Mouse (Mus musculus) CH12.LX (cell line): ENCODE data around the gene Chordc1. TPM values are rescaled to one million over a fixed set of nuclear protein-coding genes. Genes with fewer than 3 reads are reported as not detected.

Experiments
- DNase-seq: peaks from one replicate; pipeline ENCODE4 v3.0.0-alpha.2; 2013; ENCODE audit errors: extremely low read depth
- H3K27ac ChIP-seq: 2 replicates; pipeline ENCODE4 v1.5.1; 2012; ENCODE audit warnings: low read depth, mild to moderate bottlenecking, control low read depth, moderate library complexity; ENCODE audit not compliant: insufficient read depth
- H3K27me3 ChIP-seq: replicated peaks from 2 replicates; pipeline ENCODE3; 2012; ENCODE audit warnings: inconsistent platforms
- H3K36me3 ChIP-seq, 2 experiments: replicated peaks in 1 of 2; 2 replicates each; pipeline versions ENCODE3 to v1.6.1; 2012; ENCODE audit warnings: inconsistent platforms in 1 of 2, low read length in 1 of 2, mild to moderate bottlenecking in 1 of 2, mixed read lengths in 1 of 2, moderate library complexity in 1 of 2; ENCODE audit not compliant: control insufficient read depth in 1 of 2, insufficient read depth in 1 of 2
- H3K4me1 ChIP-seq, 2 experiments: 2 replicates each; pipeline ENCODE4 v1.6.1; 2012; ENCODE audit warnings: inconsistent platforms in 1 of 2, moderate library complexity in 1 of 2; ENCODE audit not compliant: insufficient read depth in 2 of 2, control insufficient read depth in 1 of 2
- H3K4me2 ChIP-seq: 2 replicates; pipeline ENCODE4 v1.6.1; 2012; ENCODE audit warnings: low read depth, mild to moderate bottlenecking, control low read depth; ENCODE audit not compliant: poor library complexity, insufficient read depth, severe bottlenecking
- H3K4me3 ChIP-seq, 3 experiments: fragments of 150-350 bp in 1 of 3; sonication (generic) in 1 of 3; replicated peaks in 1 of 3; 2 replicates each; pipeline versions ENCODE3 to v1.5.1; 2011 to 2012; ENCODE audit warnings: low read depth in 2 of 3, low read length in 2 of 3, mild to moderate bottlenecking in 2 of 3, moderate library complexity in 2 of 3, control low read depth in 1 of 3, improper control_type of control experiment in 1 of 3, inconsistent platforms in 1 of 3, mixed read lengths in 1 of 3; ENCODE audit not compliant: poor library complexity in 1 of 3
- H3K79me2 ChIP-seq: replicated peaks from 2 replicates; pipeline ENCODE4 v1.6.1; 2012; ENCODE audit warnings: mild to moderate bottlenecking, moderate library complexity; ENCODE audit not compliant: control insufficient read depth, poor library complexity, insufficient read depth, severe bottlenecking; ENCODE audit errors: extremely low read depth
- H3K9ac ChIP-seq: 2 replicates; pipeline ENCODE4 v1.6.1; 2012; ENCODE audit warnings: low read depth, mild to moderate bottlenecking, control low read depth, moderate library complexity; ENCODE audit not compliant: insufficient read depth
- H3K9me3 ChIP-seq: replicated peaks from 2 replicates; pipeline ENCODE3; 2012; ENCODE audit warnings: low read length, inconsistent platforms, mixed read lengths
- BHLHE40 ChIP-seq: IDR thresholded peaks from 2 replicates; pipeline ENCODE4 v1.6.1; 2011; ENCODE audit warnings: mild to moderate bottlenecking, low read depth, low read length, improper control_type of control experiment
- E2F4 ChIP-seq: IDR thresholded peaks from 2 replicates; pipeline ENCODE4 v1.6.1; 2011; ENCODE audit warnings: low read depth, low read length, improper control_type of control experiment; ENCODE audit not compliant: insufficient replicate concordance
- ELF1 ChIP-seq: IDR thresholded peaks from 2 replicates; pipeline ENCODE4 v1.6.1; 2014; ENCODE audit warnings: low read depth, mild to moderate bottlenecking, inconsistent platforms, low read length, improper control_type of control experiment
- ETS1 ChIP-seq: conservative IDR thresholded peaks from 2 replicates; pipeline ENCODE4 v1.6.1; 2012; ENCODE audit warnings: low read depth, mild to moderate bottlenecking, inconsistent platforms, low read length, improper control_type of control experiment, moderate library complexity
- HCFC1 ChIP-seq: IDR thresholded peaks from 2 replicates; pipeline ENCODE4 v1.6.1; 2012; ENCODE audit warnings: low read depth, mild to moderate bottlenecking, inconsistent platforms, low read length, improper control_type of control experiment
- JUN ChIP-seq: IDR thresholded peaks from 2 replicates; pipeline ENCODE4 v1.6.1; 2011; ENCODE audit warnings: low read depth, mild to moderate bottlenecking, low read length, improper control_type of control experiment, moderate library complexity; ENCODE audit not compliant: insufficient read depth
- JUND ChIP-seq: conservative IDR thresholded peaks from 2 replicates; pipeline ENCODE4 v1.6.1; 2011; ENCODE audit warnings: low read depth, low read length, improper control_type of control experiment
- KAT2A ChIP-seq: IDR thresholded peaks from 2 replicates; pipeline ENCODE4 v1.6.1; 2012; ENCODE audit warnings: low read length, improper control_type of control experiment, inconsistent platforms; ENCODE audit not compliant: insufficient replicate concordance
- MAZ ChIP-seq: IDR thresholded peaks from 2 replicates; pipeline ENCODE4 v1.6.1; 2012; ENCODE audit warnings: low read depth, mild to moderate bottlenecking, inconsistent platforms, low read length, improper control_type of control experiment, moderate library complexity
- MEF2A ChIP-seq: IDR thresholded peaks from 2 replicates; pipeline ENCODE4 v1.6.1; 2014; ENCODE audit warnings: low read depth, mild to moderate bottlenecking, inconsistent platforms, low read length, improper control_type of control experiment, borderline replicate concordance
- MYC ChIP-seq: IDR thresholded peaks from 2 replicates; pipeline ENCODE4 v1.6.1; 2011; ENCODE audit warnings: low read depth, mild to moderate bottlenecking, improper control_type of control experiment, low read length
- NELFE ChIP-seq: IDR thresholded peaks from 2 replicates; pipeline ENCODE4 v1.6.1; 2011; ENCODE audit warnings: low read depth, low read length, improper control_type of control experiment
- NRF1 ChIP-seq: IDR thresholded peaks from 2 replicates; pipeline ENCODE4 v1.6.1; 2014; ENCODE audit warnings: low read depth, mild to moderate bottlenecking, inconsistent platforms, low read length, improper control_type of control experiment, moderate library complexity
- PAX5 ChIP-seq: IDR thresholded peaks from 2 replicates; pipeline ENCODE4 v1.6.1; 2012; ENCODE audit warnings: low read length, inconsistent platforms, mixed read lengths
- POLR2A ChIP-seq: IDR thresholded peaks from 2 replicates; pipeline ENCODE4 v1.6.1; 2011; ENCODE audit warnings: low read depth, mild to moderate bottlenecking, improper control_type of control experiment, low read length
- POLR2AphosphoS2 ChIP-seq: IDR thresholded peaks from 2 replicates; pipeline ENCODE4 v1.6.1; 2011; ENCODE audit warnings: low read depth, low read length, improper control_type of control experiment
- RCOR1 ChIP-seq: conservative IDR thresholded peaks from 2 replicates; pipeline ENCODE4 v1.6.1; 2012; ENCODE audit warnings: low read depth, mild to moderate bottlenecking, inconsistent platforms, low read length, improper control_type of control experiment
- SIN3A ChIP-seq: IDR thresholded peaks from 2 replicates; pipeline ENCODE4 v1.6.1; 2012; ENCODE audit warnings: low read length, improper control_type of control experiment, inconsistent platforms
- TCF12 ChIP-seq: IDR thresholded peaks from 2 replicates; pipeline ENCODE4 v1.6.1; 2014; ENCODE audit warnings: low read depth, mild to moderate bottlenecking, inconsistent platforms, low read length, improper control_type of control experiment
- UBTF ChIP-seq: IDR thresholded peaks from 2 replicates; pipeline ENCODE4 v1.6.1; 2012; ENCODE audit warnings: low read depth, mild to moderate bottlenecking, inconsistent platforms, low read length, improper control_type of control experiment, moderate library complexity
- USF1 ChIP-seq: IDR thresholded peaks from 2 replicates; pipeline ENCODE4 v1.6.1; 2014; ENCODE audit warnings: low read depth, mild to moderate bottlenecking, inconsistent platforms, low read length, improper control_type of control experiment
- USF2 ChIP-seq: conservative IDR thresholded peaks from 2 replicates; pipeline ENCODE4 v1.6.1; 2011; ENCODE audit warnings: low read depth, low read length, improper control_type of control experiment
- ZMIZ1 ChIP-seq: IDR thresholded peaks from 2 replicates; pipeline ENCODE4 v1.6.1; 2012; ENCODE audit warnings: low read depth, mild to moderate bottlenecking, inconsistent platforms, low read length, improper control_type of control experiment
- ZNF384 ChIP-seq: IDR thresholded peaks from 2 replicates; pipeline ENCODE4 v1.6.1; 2012; ENCODE audit warnings: low read depth, low read length, improper control_type of control experiment, inconsistent platforms
- dilution Hi-C: fragments of 300-500 bp; cut with MboI; formaldehyde crosslinking; loops from 2 replicates; pipeline ENCODE4 v1.14.3; 2020; ENCODE audit warnings: low sequenced_read_pairs; ENCODE audit not compliant: extremely low pct_unique_long_range_greater_than_20kb, extremely low pct_ligation_motif_present
- in situ Hi-C: fragments of 300-500 bp; cut with MboI; formaldehyde crosslinking; loops from 3 replicates; pipeline ENCODE4 v1.14.3; 2019; ENCODE audit warnings: low sequenced_read_pairs, low pct_ligation_motif_present, low pct_unique_long_range_greater_than_20kb, mixed read lengths
- polyA plus RNA-seq: library from polyadenylated mRNA; unstranded; fragments of >175 nt; gene quantifications from 2 replicates; pipeline ENCODE4 v1.2.1, GENCODE M21; 2012; ENCODE audit warnings: low read depth; ENCODE audit not compliant: insufficient read length
- total RNA-seq, 2 experiments: library from RNA; depleted of rRNA; stranded (reverse); fragments of 300-350 nt in 1 of 2; fragments of >200 nt in 1 of 2; gene quantifications; 2 replicates each; pipeline ENCODE4 v1.2.3; 2012 to 2014

The Chordc1 gene
- total and polyA plus RNA-seq, 3 experiments: 59.3 to 124 (median 95.1) TPM

- Histone ChIP-seq H3K4me2 (peak overlapping the region; percentile 93), H3K27ac (no peak overlapping the region), H3K79me2 (peaks cover 32% of the 10 kb centered on the region), H3K36me3 (peaks cover 0 to 22% of the 10 kb centered on the region in 2 experiments), H3K9ac (peak overlapping the region; percentile 75), H3K4me3 (peak overlapping the region; percentile 71 to 96 (median 93)), H3K9me3 (no peaks in the 10 kb centered on the region), H3K4me1 (peaks cover 3 to 16% of the 10 kb centered on the region in 2 experiments), H3K27me3 (no peaks in the 10 kb centered on the region)
- dilution Hi-C loops (no loop called here), in situ Hi-C loops (no loop called here)
- peak; percentile 12 for DNase-seq
- no peak for TF ChIP-seq ZMIZ1
- no peak for TF ChIP-seq TCF12
- no peak for TF ChIP-seq ELF1
- TF ChIP-seq SIN3A: no peak
- no peak for TF ChIP-seq KAT2A
- TF ChIP-seq ETS1: no peak
- TF ChIP-seq MAZ: no peak
- no peak for TF ChIP-seq HCFC1
- no peak for TF ChIP-seq E2F4
These were observed 1.3 kb downstream of the Chordc1 start for GRCm38 (mm10) chr9:18293026-18293781.

- Histone ChIP-seq H3K9me3 (no peaks in the 10 kb centered on the region), H3K9ac (no peak overlapping the region), H3K4me1 (peaks cover 3 to 16% of the 10 kb centered on the region in 2 experiments), H3K27ac (no peak overlapping the region), H3K36me3 (peaks cover 34 to 72% of the 10 kb centered on the region in 2 experiments), H3K4me2 (no peak overlapping the region), H3K79me2 (peaks cover 21% of the 10 kb centered on the region), H3K4me3 (no peak overlapping the region), H3K27me3 (no peaks in the 10 kb centered on the region)
- dilution Hi-C loops: no loop called here
- in situ Hi-C loops: no loop called here
- DNase-seq: no peak
- no peak for TF ChIP-seq USF2
- TF ChIP-seq POLR2A: no peak
- TF ChIP-seq USF1: no peak
These were observed 6.4 kb downstream of the Chordc1 start for GRCm38 (mm10) chr9:18298301-18298700.

- Histone ChIP-seq H3K79me2 (no peaks in the 10 kb centered on the region), H3K4me2 (no peak overlapping the region), H3K4me1 (no peaks in the 10 kb centered on the region), H3K4me3 (no peak overlapping the region), H3K36me3 (peaks cover 3 to 43% of the 10 kb centered on the region in 2 experiments), H3K27me3 (no peaks in the 10 kb centered on the region)
- in situ Hi-C loops: no loop called here
- no peak for TF ChIP-seq USF2
- TF ChIP-seq JUND: no peak
- no peak for TF ChIP-seq MYC
- TF ChIP-seq POLR2AphosphoS2: no peak
- no peak for TF ChIP-seq NELFE
- TF ChIP-seq PAX5: no peak
- no peak for TF ChIP-seq ZNF384
- TF ChIP-seq RCOR1: no peak
- TF ChIP-seq UBTF: no peak
- no peak for TF ChIP-seq BHLHE40
- TF ChIP-seq MEF2A: no peak
- TF ChIP-seq USF1: no peak
- no peak for TF ChIP-seq JUN
- TF ChIP-seq NRF1: no peak
- no peak for TF ChIP-seq ETS1
- TF ChIP-seq, all 38 proteins: peak for 0
- no peaks in the 10 kb centered on the region for H3K9me3 ChIP-seq
- no peak overlapping the region for H3K27ac ChIP-seq
- H3K9ac ChIP-seq: no peak overlapping the region
- dilution Hi-C loops: no loop called here
- DNase-seq: no peak
These were observed 28.1 kb downstream of the Chordc1 start for GRCm38 (mm10) chr9:18319990-18320389.
